Mouse (Mus musculus): ENCODE data around the gene Vps53. TPM values are rescaled to one million over a fixed set of nuclear protein-coding genes. Genes with fewer than 3 reads are reported as not detected.

Gene Vps53
- polyA plus RNA-seq, 1 experiment from 2014 or later, result 36.5 TPM

- H3K4me3 ChIP-seq, result no peak overlapping the region
- H3K36me3 ChIP-seq, result peaks cover 23% of the 10 kb centered on the region
- H3K27me3 ChIP-seq (ENCODE audit: low read depth, poor library complexity, severe bottlenecking), result no peaks in the 10 kb centered on the region
- WGBS, result 81% methylated on average over 8 of the region's 8 CpGs
- H3K27ac ChIP-seq (replicated peaks), result no peak overlapping the region
- DNase-seq (ENCODE audit: low spot score), result no peak
- no peaks in the 10 kb centered on the region for H3K4me1 ChIP-seq
- H3K9me3 ChIP-seq (replicated peaks), result no peaks in the 10 kb centered on the region
Observed at GRCm38 (mm10) chr11:76125386-76125785, 54.1 kb downstream of the Vps53 start.

GRCm38 (mm10) chr11:76123517-76123916, 55.9 kb downstream of the Vps53 start:
- no peaks in the 10 kb centered on the region for H3K9me3 ChIP-seq (replicated peaks)
- no peak overlapping the region for H3K27ac ChIP-seq (replicated peaks)
- no peaks in the 10 kb centered on the region for H3K27me3 ChIP-seq (ENCODE audit: low read depth, poor library complexity, severe bottlenecking)
- WGBS, result 93% methylated on average over 1 of the region's 1 CpGs
- no peak for DNase-seq (ENCODE audit: low spot score)
- peaks cover 31% of the 10 kb centered on the region for H3K36me3 ChIP-seq
- no peak overlapping the region for H3K4me3 ChIP-seq
- no peaks in the 10 kb centered on the region for H3K4me1 ChIP-seq

GRCm38 (mm10) chr11:76122571-76122970, 56.9 kb downstream of the Vps53 start:
- Histone ChIP-seq H3K9me3 (replicated peaks) (no peaks in the 10 kb centered on the region), H3K36me3 (peaks cover 33% of the 10 kb centered on the region), H3K4me1 (no peaks in the 10 kb centered on the region), H3K4me3 (no peak overlapping the region), H3K27me3 (ENCODE audit: low read depth, poor library complexity, severe bottlenecking) (no peaks in the 10 kb centered on the region), H3K27ac (replicated peaks) (no peak overlapping the region)
- 83% methylated on average over 2 of the region's 2 CpGs for WGBS
- DNase-seq (ENCODE audit: low spot score), result no peak

- Histone ChIP-seq H3K4me3 (no peak overlapping the region), H3K4me1 (no peaks in the 10 kb centered on the region), H3K9me3 (replicated peaks) (no peaks in the 10 kb centered on the region), H3K27me3 (ENCODE audit: low read depth, poor library complexity, severe bottlenecking) (no peaks in the 10 kb centered on the region), H3K27ac (replicated peaks) (no peak overlapping the region), H3K36me3 (peaks cover 45% of the 10 kb centered on the region)
- DNase-seq (ENCODE audit: low spot score), result no peak
- WGBS, result 89% methylated on average over 4 of the region's 4 CpGs
Observed at GRCm38 (mm10) chr11:76121086-76121485, 58.4 kb downstream of the Vps53 start.

GRCm38 (mm10) chr11:76120407-76120901, 59.0 kb downstream of the Vps53 start:
- peaks cover 47% of the 10 kb centered on the region for H3K36me3 ChIP-seq
- H3K27me3 ChIP-seq (ENCODE audit: low read depth, poor library complexity, severe bottlenecking), result no peaks in the 10 kb centered on the region
- no peak overlapping the region for H3K27ac ChIP-seq (replicated peaks)
- WGBS, result 73% methylated on average over 10 of the region's 10 CpGs
- no peaks in the 10 kb centered on the region for H3K4me1 ChIP-seq
- H3K4me3 ChIP-seq, result no peak overlapping the region
- no peaks in the 10 kb centered on the region for H3K9me3 ChIP-seq (replicated peaks)
- no peak for DNase-seq (ENCODE audit: low spot score)

- Histone ChIP-seq H3K9me3 (replicated peaks) (no peaks in the 10 kb centered on the region), H3K4me3 (no peak overlapping the region), H3K36me3 (peaks cover 32% of the 10 kb centered on the region), H3K4me1 (no peaks in the 10 kb centered on the region), H3K27ac (replicated peaks) (no peak overlapping the region), H3K27me3 (ENCODE audit: low read depth, poor library complexity, severe bottlenecking) (no peaks in the 10 kb centered on the region)
- WGBS, result 96% methylated on average over 3 of the region's 3 CpGs
- DNase-seq (ENCODE audit: low spot score), result no peak
Observed at GRCm38 (mm10) chr11:76110416-76110815, 69.0 kb downstream of the Vps53 start.

- H3K4me3 ChIP-seq, result no peak overlapping the region
- no peaks in the 10 kb centered on the region for H3K9me3 ChIP-seq (replicated peaks)
- peaks cover 16% of the 10 kb centered on the region for H3K36me3 ChIP-seq
- DNase-seq (ENCODE audit: low spot score), result no peak
- H3K27me3 ChIP-seq (ENCODE audit: low read depth, poor library complexity, severe bottlenecking), result no peaks in the 10 kb centered on the region
- no peaks in the 10 kb centered on the region for H3K4me1 ChIP-seq
- 92% methylated on average over 11 of the region's 11 CpGs for WGBS
- H3K27ac ChIP-seq (replicated peaks), result no peak overlapping the region
Observed at GRCm38 (mm10) chr11:76106551-76107496, 72.6 kb downstream of the Vps53 start.

GRCm38 (mm10) chr11:76101154-76101553, 78.3 kb downstream of the Vps53 start:
- no peak overlapping the region for H3K4me3 ChIP-seq
- no peak for DNase-seq (ENCODE audit: low spot score)
- H3K27me3 ChIP-seq (ENCODE audit: low read depth, poor library complexity, severe bottlenecking), result no peaks in the 10 kb centered on the region
- no peaks in the 10 kb centered on the region for H3K9me3 ChIP-seq (replicated peaks)
- no peaks in the 10 kb centered on the region for H3K4me1 ChIP-seq
- peaks cover 28% of the 10 kb centered on the region for H3K36me3 ChIP-seq
- no peak overlapping the region for H3K27ac ChIP-seq (replicated peaks)

GRCm38 (mm10) chr11:76099193-76099975, 80.1 kb downstream of the Vps53 start:
- Histone ChIP-seq H3K27ac (replicated peaks) (no peak overlapping the region), H3K36me3 (peaks cover 28% of the 10 kb centered on the region), H3K4me1 (no peaks in the 10 kb centered on the region), H3K4me3 (no peak overlapping the region), H3K27me3 (ENCODE audit: low read depth, poor library complexity, severe bottlenecking) (no peaks in the 10 kb centered on the region), H3K9me3 (replicated peaks) (no peaks in the 10 kb centered on the region)
- no peak for DNase-seq (ENCODE audit: low spot score)
- WGBS, result 84% methylated on average over 4 of the region's 4 CpGs

- H3K27ac ChIP-seq (replicated peaks), result no peak overlapping the region
- no peak for DNase-seq (ENCODE audit: low spot score)
- no peaks in the 10 kb centered on the region for H3K4me1 ChIP-seq
- peaks cover 31% of the 10 kb centered on the region; the same call in 1 of the 2 replicates for H3K36me3 ChIP-seq
- no peaks in the 10 kb centered on the region for H3K27me3 ChIP-seq (ENCODE audit: low read depth, poor library complexity, severe bottlenecking)
- no peak overlapping the region for H3K4me3 ChIP-seq
- 92% methylated on average over 8 of the region's 8 CpGs for WGBS
- no peaks in the 10 kb centered on the region for H3K9me3 ChIP-seq (replicated peaks)
Observed at GRCm38 (mm10) chr11:76093610-76094009, 85.8 kb downstream of the Vps53 start.

GRCm38 (mm10) chr11:76089776-76090175, 89.7 kb downstream of the Vps53 start:
- 92% methylated on average over 6 of the region's 6 CpGs for WGBS
- DNase-seq (ENCODE audit: low spot score), result no peak
- no peaks in the 10 kb centered on the region for H3K27me3 ChIP-seq (ENCODE audit: low read depth, poor library complexity, severe bottlenecking)

GRCm38 (mm10) chr11:76088506-76088905, 90.9 kb downstream of the Vps53 start:
- Histone ChIP-seq H3K27me3 (ENCODE audit: low read depth, poor library complexity, severe bottlenecking) (no peaks in the 10 kb centered on the region), H3K27ac (replicated peaks) (no peak overlapping the region), H3K4me3 (no peak overlapping the region), H3K4me1 (no peaks in the 10 kb centered on the region), H3K36me3 (peaks cover 37% of the 10 kb centered on the region; the same call in 1 of the 2 replicates), H3K9me3 (replicated peaks) (no peaks in the 10 kb centered on the region)
- 84% methylated on average over 4 of the region's 4 CpGs for WGBS
- DNase-seq (ENCODE audit: low spot score), result no peak

More at GRCm38 (mm10) chr11:76089776-76090175, 89.7 kb downstream of the Vps53 start:
- H3K9me3 ChIP-seq (replicated peaks), result no peaks in the 10 kb centered on the region
- H3K4me3 ChIP-seq, result no peak overlapping the region
- peaks cover 37% of the 10 kb centered on the region; the same call in 1 of the 2 replicates for H3K36me3 ChIP-seq
- no peak overlapping the region for H3K27ac ChIP-seq (replicated peaks)
- H3K4me1 ChIP-seq, result no peaks in the 10 kb centered on the region

Data from midbrain, embryonic 10.5 days (tissue).